Mouse (Mus musculus): ENCODE data around the gene Thnsl2. TPM values are rescaled to one million over a fixed set of nuclear protein-coding genes. Genes with fewer than 3 reads are reported as not detected.
A peak's percentile ranks its signal among the peaks of the same experiment; 100 is the strongest.

Gene Thnsl2
- total and polyA plus RNA-seq, 2 experiments from 2014 or later: 4.9 to 7.3 TPM

- WGBS: 76% methylated on average over 7 of the region's 7 CpGs
- H3K27ac ChIP-seq (ENCODE audit: low read depth, low read length): no peak overlapping the region
- no peaks in the 10 kb centered on the region for H3K9me3 ChIP-seq (ENCODE audit: low read length)
- TF ChIP-seq CTCF (IDR thresholded peaks at IDR 0.05): no peak
- no peaks in the 10 kb centered on the region for H3K27me3 ChIP-seq (ENCODE audit: insufficient read depth, low read length)
- no peaks in the 10 kb centered on the region for H3K4me1 ChIP-seq (ENCODE audit: insufficient read depth, low read length)
- no peak for ATAC-seq (ENCODE audit: low FRiP score)
- H3K9ac ChIP-seq (replicated peaks; ENCODE audit: low read length, poor library complexity, severe bottlenecking): no peak overlapping the region
- no peak overlapping the region for H3K4me3 ChIP-seq (ENCODE audit: low read depth, low read length)
- no peak for DNase-seq (ENCODE audit: low spot score)
- H3K4me2 ChIP-seq (ENCODE audit: low read depth, low read length, poor library complexity, severe bottlenecking): no peak overlapping the region
- H3K36me3 ChIP-seq (ENCODE audit: insufficient read depth, low read length): no peaks in the 10 kb centered on the region
These were observed 60.8 kb downstream of the Thnsl2 start for GRCm38 (mm10) chr6:71083441-71083840.

DNA sequence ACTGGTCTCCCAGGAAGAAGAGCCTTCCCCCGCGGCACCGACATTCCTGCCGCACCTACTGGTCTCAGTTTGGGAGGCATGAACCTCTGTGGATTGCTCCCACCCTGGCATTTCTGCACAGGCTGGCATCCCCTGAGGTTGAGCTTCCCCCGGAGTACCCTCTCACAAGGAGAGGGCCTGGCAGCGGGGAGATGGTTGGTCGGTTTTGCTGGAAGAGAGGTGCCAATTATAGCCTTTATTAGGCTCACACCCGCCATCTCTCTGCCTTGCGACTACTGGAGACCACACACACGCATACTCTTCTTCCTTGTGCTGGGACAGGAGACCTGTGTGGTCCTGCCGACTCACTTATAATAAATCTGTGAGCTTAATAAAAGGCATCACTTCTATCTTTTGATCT, 62.2 kb downstream of the Thnsl2 start:
- Histone ChIP-seq H3K4me1 (ENCODE audit: insufficient read depth, low read length) (no peaks in the 10 kb centered on the region), H3K4me3 (ENCODE audit: low read depth, low read length) (no peak overlapping the region), H3K27me3 (ENCODE audit: insufficient read depth, low read length) (no peaks in the 10 kb centered on the region), H3K9ac (replicated peaks; ENCODE audit: low read length, poor library complexity, severe bottlenecking) (no peak overlapping the region), H3K4me2 (ENCODE audit: low read depth, low read length, poor library complexity, severe bottlenecking) (no peak overlapping the region), H3K9me3 (ENCODE audit: low read length) (no peaks in the 10 kb centered on the region), H3K36me3 (ENCODE audit: insufficient read depth, low read length) (no peaks in the 10 kb centered on the region), H3K27ac (ENCODE audit: low read depth, low read length) (no peak overlapping the region)
- DNase-seq (ENCODE audit: low spot score) (no peak), ATAC-seq (ENCODE audit: low FRiP score) (no peak)
- WGBS: 75% methylated on average over 11 of the region's 11 CpGs
- TF ChIP-seq CTCF (IDR thresholded peaks at IDR 0.05): no peak

DNA sequence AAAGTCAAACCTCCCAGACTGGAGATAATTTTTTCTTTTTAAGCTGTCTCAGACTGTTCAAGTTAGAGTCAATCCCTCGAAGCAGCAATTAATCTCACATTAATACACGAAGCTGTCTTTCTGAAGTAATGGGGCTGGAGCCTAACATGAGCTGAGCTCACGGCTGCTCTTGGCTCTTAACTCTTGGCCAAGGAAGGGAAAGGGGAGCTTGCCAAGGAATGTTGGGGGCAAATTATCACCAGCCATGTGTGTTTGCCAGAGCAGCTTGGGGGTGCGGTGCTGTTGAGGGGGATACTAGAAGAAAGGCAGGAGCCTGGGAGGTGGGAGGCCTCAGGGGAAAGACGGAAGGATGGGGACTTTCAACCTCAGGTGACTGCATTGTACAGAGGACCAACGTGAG, 63.0 kb downstream of the Thnsl2 start:
- H3K4me3 ChIP-seq (ENCODE audit: low read depth, low read length): no peak overlapping the region
- WGBS: 63% methylated on average over 6 of the region's 6 CpGs
- no peak overlapping the region for H3K4me2 ChIP-seq (ENCODE audit: low read depth, low read length, poor library complexity, severe bottlenecking)
- TF ChIP-seq CTCF (IDR thresholded peaks at IDR 0.05): no peak
- DNase-seq (ENCODE audit: low spot score) (peak; percentile 35), ATAC-seq (ENCODE audit: low FRiP score) (no peak; the same call in 1 of the 2 replicates)
- no peaks in the 10 kb centered on the region for H3K36me3 ChIP-seq (ENCODE audit: insufficient read depth, low read length)
- H3K9me3 ChIP-seq (ENCODE audit: low read length): no peaks in the 10 kb centered on the region
- no peak overlapping the region for H3K27ac ChIP-seq (ENCODE audit: low read depth, low read length)
- no peaks in the 10 kb centered on the region for H3K27me3 ChIP-seq (ENCODE audit: insufficient read depth, low read length)
- H3K9ac ChIP-seq (replicated peaks; ENCODE audit: low read length, poor library complexity, severe bottlenecking): no peak overlapping the region
- H3K4me1 ChIP-seq (ENCODE audit: insufficient read depth, low read length): no peaks in the 10 kb centered on the region

Other genes with a start within 250 kb of the Thnsl2 start
- not detected in 2 replicates for gene Tex37, start 225.5 kb downstream of the Thnsl2 start, total RNA-seq (2014; rRNA removed)
- not detected in 2 replicates for gene Tex37, start 225.5 kb downstream of the Thnsl2 start, polyA plus RNA-seq (2015; fragmentation: Nextera tagmentation; extraction: Ambion mirVana)
- gene Foxi3, start 187.9 kb downstream of the Thnsl2 start, total RNA-seq (2014; rRNA removed): not detected in 2 replicates
- not detected in 2 replicates for gene Foxi3, start 187.9 kb downstream of the Thnsl2 start, polyA plus RNA-seq (2015; fragmentation: Nextera tagmentation; extraction: Ambion mirVana)
- not detected in 2 replicates for gene Fabp1, start 55.4 kb upstream of the Thnsl2 start, total RNA-seq (2014; rRNA removed)
- gene Fabp1, start 55.4 kb upstream of the Thnsl2 start, polyA plus RNA-seq (2015; fragmentation: Nextera tagmentation; extraction: Ambion mirVana): not detected in 2 replicates
- gene Krcc1, start 127.2 kb upstream of the Thnsl2 start, total RNA-seq (2014; rRNA removed): 11.9 and 13.9 TPM in 2 replicates
- gene Krcc1, start 127.2 kb upstream of the Thnsl2 start, polyA plus RNA-seq (2015; fragmentation: Nextera tagmentation; extraction: Ambion mirVana): 15.0 and 15.6 TPM in 2 replicates
- 1.3 and 1.9 TPM in 2 replicates for gene Smyd1, start 177.8 kb upstream of the Thnsl2 start, total RNA-seq (2014; rRNA removed)
- gene Smyd1, start 177.8 kb upstream of the Thnsl2 start, polyA plus RNA-seq (2015; fragmentation: Nextera tagmentation; extraction: Ambion mirVana): 0.30 and 0.36 TPM in 2 replicates
- not detected in 2 replicates for gene Cd8b1, start 178.3 kb upstream of the Thnsl2 start, total RNA-seq (2014; rRNA removed)
- not detected in 2 replicates for gene Cd8b1, start 178.3 kb upstream of the Thnsl2 start, polyA plus RNA-seq (2015; fragmentation: Nextera tagmentation; extraction: Ambion mirVana)
- gene Cd8a, start 229.0 kb upstream of the Thnsl2 start, total RNA-seq (2014; rRNA removed): not detected in 2 replicates
- not detected in 2 replicates for gene Cd8a, start 229.0 kb upstream of the Thnsl2 start, polyA plus RNA-seq (2015; fragmentation: Nextera tagmentation; extraction: Ambion mirVana)

All from midbrain, postnatal 0 days (tissue).